Comparison of ENCODE assay signal across 18 mouse cellular contexts in genomic region chr16:3964990-3965389, GRCm38 (mm10). TPM values are rescaled to one million over a fixed set of nuclear protein-coding genes. Genes with fewer than 3 reads are reported as not detected.
DNase-seq lines count a peak whose midpoint lies in the region; ATAC-seq and TF ChIP-seq lines count a peak whose summit lies in the region.
"Had no signal": no experiment of that assay in that cellular context is flagged by ENCODE, and none has a peak within 500 bp of the region (broad histone marks: within the 10 kb centered on the region; RNA-seq: fewer than 3 reads in every experiment).

No protein-coding gene starts in this region.

- no peak overlapping the region for H3K27ac ChIP-seq in embryonic facial prominence, embryonic 15.5 days (replicated peaks)
- H3K27ac ChIP-seq in embryonic facial prominence, embryonic 10.5 days (replicated peaks), result no peak overlapping the region
- H3K27ac ChIP-seq in kidney, postnatal 0 days, result no peak overlapping the region
- H3K27ac ChIP-seq in intestine, embryonic 16.5 days (ENCODE audit: low read length), result no peak overlapping the region
- H3K27ac ChIP-seq: embryonic facial prominence, embryonic 13.5 days; heart, adult 2 months; hindbrain, postnatal 0 days; limb, embryonic 12.5 days; liver, embryonic 15.5 days had no signal

- no peak overlapping the region for H3K4me2 ChIP-seq in embryonic facial prominence, embryonic 15.5 days (replicated peaks)
- H3K4me2 ChIP-seq in kidney, postnatal 0 days (ENCODE audit: low read length), result no peak overlapping the region
- H3K4me2 ChIP-seq in intestine, embryonic 16.5 days (ENCODE audit: low read depth, low read length), result no peak overlapping the region
- H3K4me2 ChIP-seq: embryonic facial prominence, embryonic 13.5 days; limb, embryonic 12.5 days; liver, embryonic 15.5 days had no signal

- H3K9ac ChIP-seq in embryonic facial prominence, embryonic 15.5 days, result no peak overlapping the region
- no peak overlapping the region for H3K9ac ChIP-seq in kidney, postnatal 0 days (ENCODE audit: low read depth, low read length)
- H3K9ac ChIP-seq in intestine, embryonic 16.5 days (ENCODE audit: low read depth, low read length), result no peak overlapping the region
- H3K9ac ChIP-seq: embryonic facial prominence, embryonic 13.5 days; limb, embryonic 12.5 days; liver, embryonic 15.5 days had no signal

- no peaks in the 10 kb centered on the region for H3K9me3 ChIP-seq in embryonic facial prominence, embryonic 15.5 days (replicated peaks)
- no peaks in the 10 kb centered on the region for H3K9me3 ChIP-seq in embryonic facial prominence, embryonic 10.5 days
- no peaks in the 10 kb centered on the region for H3K9me3 ChIP-seq in kidney, postnatal 0 days (replicated peaks; ENCODE audit: low read length)
- H3K9me3 ChIP-seq in intestine, embryonic 16.5 days (ENCODE audit: control insufficient read depth, low read length), result no peaks in the 10 kb centered on the region
- H3K9me3 ChIP-seq: embryonic facial prominence, embryonic 13.5 days; limb, embryonic 12.5 days; liver, embryonic 15.5 days had no signal

- 70% methylated on average over 10 of the region's 10 CpGs for WGBS in embryonic facial prominence, embryonic 15.5 days
- 83% methylated on average over 10 of the region's 10 CpGs for WGBS in embryonic facial prominence, embryonic 10.5 days
- 56% methylated on average over 10 of the region's 10 CpGs for WGBS in kidney, postnatal 0 days
- 69% methylated on average over 10 of the region's 10 CpGs for WGBS in intestine, embryonic 16.5 days

- H3K4me3 ChIP-seq in embryonic facial prominence, embryonic 15.5 days (replicated peaks), result no peak overlapping the region
- H3K4me3 ChIP-seq in embryonic facial prominence, embryonic 10.5 days, result no peak overlapping the region
- H3K4me3 ChIP-seq in kidney, postnatal 0 days (replicated peaks; ENCODE audit: low read depth, low read length), result no peak overlapping the region
- H3K4me3 ChIP-seq in intestine, embryonic 16.5 days (ENCODE audit: low read length), result no peak overlapping the region
- H3K4me3 ChIP-seq: embryonic facial prominence, embryonic 13.5 days; heart, adult 2 months; limb, embryonic 12.5 days; liver, embryonic 15.5 days had no signal

- 0 out of 2 replicates have a peak, but pooled peaks have one; percentile 51 for ATAC-seq in embryonic facial prominence, embryonic 15.5 days (ENCODE audit: insufficient number of reproducible peaks, low FRiP score, low TSS enrichment, low read depth)
- ATAC-seq in kidney, postnatal 0 days (replicated peaks; ENCODE audit: low FRiP score, low read depth), result 0 out of 2 replicates have a peak, but pooled peaks have one; percentile 36
- peak; percentile 51 for ATAC-seq in intestine, embryonic 16.5 days
- ATAC-seq: hindbrain, postnatal 0 days had no signal

- no peak for DNase-seq in embryonic facial prominence, embryonic 10.5 days (ENCODE audit: low spot score)
- DNase-seq in kidney, postnatal 0 days (ENCODE audit: low spot score), result no peak
- DNase-seq in kidney, postnatal 14 days, result no peak
- peak; percentile 42 for DNase-seq in cerebellum, adult 9-10 months
- no peak for DNase-seq in adrenal gland, postnatal 4 days (ENCODE audit: low spot score in 2 of 2)
- DNase-seq: adrenal gland, adult 8-10 months; heart, adult 2 months; layer of hippocampus, adult 9-11 months; lung, postnatal 10 days; right cerebral cortex, adult 18-20 months; spleen, adult 18-20 months; thymus, postnatal 36 days had no signal

- no peaks in the 10 kb centered on the region for H3K27me3 ChIP-seq in embryonic facial prominence, embryonic 15.5 days
- no peaks in the 10 kb centered on the region for H3K27me3 ChIP-seq in embryonic facial prominence, embryonic 10.5 days (replicated peaks; ENCODE audit: low read depth, poor library complexity, severe bottlenecking)
- no peaks in the 10 kb centered on the region for H3K27me3 ChIP-seq in kidney, postnatal 0 days (ENCODE audit: insufficient read depth, low read length)
- no peaks in the 10 kb centered on the region for H3K27me3 ChIP-seq in intestine, embryonic 16.5 days (replicated peaks; ENCODE audit: control insufficient read depth, insufficient read depth, low read length)
- H3K27me3 ChIP-seq: embryonic facial prominence, embryonic 13.5 days; limb, embryonic 12.5 days; liver, embryonic 15.5 days had no signal

- H3K4me1 ChIP-seq in embryonic facial prominence, embryonic 15.5 days, result no peaks in the 10 kb centered on the region
- H3K4me1 ChIP-seq in embryonic facial prominence, embryonic 10.5 days, result no peaks in the 10 kb centered on the region
- no peaks in the 10 kb centered on the region for H3K4me1 ChIP-seq in kidney, postnatal 0 days (replicated peaks; ENCODE audit: insufficient read depth, low read length)
- H3K4me1 ChIP-seq in intestine, embryonic 16.5 days (ENCODE audit: control insufficient read depth, insufficient read depth, low read length), result peaks cover 8% of the 10 kb centered on the region; the same call in 1 of the 2 replicates
- H3K4me1 ChIP-seq: embryonic facial prominence, embryonic 13.5 days; limb, embryonic 12.5 days; liver, embryonic 15.5 days had no signal

- no peak for TF ChIP-seq CTCF in kidney, postnatal 0 days (IDR thresholded peaks at IDR 0.05; ENCODE audit: low read depth)

- H3K36me3 ChIP-seq in embryonic facial prominence, embryonic 15.5 days, result no peaks in the 10 kb centered on the region
- no peaks in the 10 kb centered on the region for H3K36me3 ChIP-seq in embryonic facial prominence, embryonic 10.5 days (replicated peaks)
- no peaks in the 10 kb centered on the region for H3K36me3 ChIP-seq in kidney, postnatal 0 days (ENCODE audit: insufficient read depth, low read length)
- H3K36me3 ChIP-seq in intestine, embryonic 16.5 days (ENCODE audit: control insufficient read depth, insufficient read depth, low read length), result no peaks in the 10 kb centered on the region
- H3K36me3 ChIP-seq: embryonic facial prominence, embryonic 13.5 days; limb, embryonic 12.5 days; liver, embryonic 15.5 days had no signal

RNA-seq across cellular contexts. Expression of gene Nlrc3, which starts 11.4 kb away (rescaled TPM):
- polyA plus RNA-seq in embryonic facial prominence, embryonic 15.5 days (2015; fragmentation: Nextera tagmentation; extraction: Ambion mirVana), result 0.87 and 0.97 TPM in 2 replicates
- 0.97 and 1.0 TPM in 2 replicates for polyA plus RNA-seq in embryonic facial prominence, embryonic 10.5 days (2016; fragmentation: Nextera tagmentation; extraction: Ambion mirVana)
- polyA plus RNA-seq in kidney, postnatal 0 days (2015; fragmentation: Nextera tagmentation; extraction: Ambion mirVana), result 1.1 and 1.3 TPM in 2 replicates
- polyA plus RNA-seq in intestine, embryonic 16.5 days (2015; fragmentation: Nextera tagmentation; extraction: Ambion mirVana), result 1.2 and 1.6 TPM in 2 replicates
- 1 to 10 TPM; 4.3 to 4.7 TPM for total RNA-seq in adrenal gland, postnatal 4 days (2021)

RNA-seq across cellular contexts. Expression of gene Slx4, which starts 38.6 kb away (rescaled TPM):
- 16.0 and 16.6 TPM in 2 replicates for polyA plus RNA-seq in embryonic facial prominence, embryonic 15.5 days (2015; fragmentation: Nextera tagmentation; extraction: Ambion mirVana)
- 26.4 and 28.0 TPM in 2 replicates for polyA plus RNA-seq in embryonic facial prominence, embryonic 10.5 days (2016; fragmentation: Nextera tagmentation; extraction: Ambion mirVana)
- 11.9 and 13.4 TPM in 2 replicates for polyA plus RNA-seq in kidney, postnatal 0 days (2015; fragmentation: Nextera tagmentation; extraction: Ambion mirVana)
- 10.5 and 11.3 TPM in 2 replicates for polyA plus RNA-seq in intestine, embryonic 16.5 days (2015; fragmentation: Nextera tagmentation; extraction: Ambion mirVana)
- total RNA-seq in adrenal gland, postnatal 4 days (2021), result 10 to 100 TPM; 28.0 to 31.0 TPM

RNA-seq across cellular contexts. Expression of gene Cluap1, which starts 56.4 kb away (rescaled TPM):
- 36.2 and 37.8 TPM in 2 replicates for polyA plus RNA-seq in embryonic facial prominence, embryonic 15.5 days (2015; fragmentation: Nextera tagmentation; extraction: Ambion mirVana)
- polyA plus RNA-seq in embryonic facial prominence, embryonic 10.5 days (2016; fragmentation: Nextera tagmentation; extraction: Ambion mirVana), result 22.5 and 24.7 TPM in 2 replicates
- 32.8 and 33.3 TPM in 2 replicates for polyA plus RNA-seq in kidney, postnatal 0 days (2015; fragmentation: Nextera tagmentation; extraction: Ambion mirVana)
- polyA plus RNA-seq in intestine, embryonic 16.5 days (2015; fragmentation: Nextera tagmentation; extraction: Ambion mirVana), result 16.2 and 16.6 TPM in 2 replicates
- total RNA-seq in adrenal gland, postnatal 4 days (2021), result 10 to 100 TPM; 24.5 to 25.3 TPM

RNA-seq across cellular contexts. Expression of gene 1700037C18Rik, which starts 56.5 kb away (rescaled TPM):
- polyA plus RNA-seq in embryonic facial prominence, embryonic 15.5 days (2015; fragmentation: Nextera tagmentation; extraction: Ambion mirVana), result 10.9 and 13.2 TPM in 2 replicates
- 6.8 TPM in 2 replicates for polyA plus RNA-seq in embryonic facial prominence, embryonic 10.5 days (2016; fragmentation: Nextera tagmentation; extraction: Ambion mirVana)
- 11.0 and 11.4 TPM in 2 replicates for polyA plus RNA-seq in kidney, postnatal 0 days (2015; fragmentation: Nextera tagmentation; extraction: Ambion mirVana)
- 5.3 and 7.1 TPM in 2 replicates for polyA plus RNA-seq in intestine, embryonic 16.5 days (2015; fragmentation: Nextera tagmentation; extraction: Ambion mirVana)
- total RNA-seq in adrenal gland, postnatal 4 days (2021), result 1 to 10 TPM; 4.7 to 4.8 TPM
